Mouse (Mus musculus) cortical plate, adult 2 months (tissue): ENCODE results near the gene Dab1.

Source experiments
- CTCF ChIP-seq: fragments of 200-500 bp; IDR thresholded peaks from 2 replicates; pipeline ENCODE4 v1.5.1; 2011; ENCODE audit warnings: mild to moderate bottlenecking, control low read depth, low read length; ENCODE audit not compliant: insufficient read depth; ENCODE audit errors: extremely low read depth
- POLR2A ChIP-seq: fragments of 200-500 bp; IDR thresholded peaks from 2 replicates; pipeline ENCODE4 v1.6.1; 2011; ENCODE audit warnings: mild to moderate bottlenecking, low read length, control low read depth; ENCODE audit not compliant: insufficient read depth; ENCODE audit errors: extremely low read depth

DNA sequence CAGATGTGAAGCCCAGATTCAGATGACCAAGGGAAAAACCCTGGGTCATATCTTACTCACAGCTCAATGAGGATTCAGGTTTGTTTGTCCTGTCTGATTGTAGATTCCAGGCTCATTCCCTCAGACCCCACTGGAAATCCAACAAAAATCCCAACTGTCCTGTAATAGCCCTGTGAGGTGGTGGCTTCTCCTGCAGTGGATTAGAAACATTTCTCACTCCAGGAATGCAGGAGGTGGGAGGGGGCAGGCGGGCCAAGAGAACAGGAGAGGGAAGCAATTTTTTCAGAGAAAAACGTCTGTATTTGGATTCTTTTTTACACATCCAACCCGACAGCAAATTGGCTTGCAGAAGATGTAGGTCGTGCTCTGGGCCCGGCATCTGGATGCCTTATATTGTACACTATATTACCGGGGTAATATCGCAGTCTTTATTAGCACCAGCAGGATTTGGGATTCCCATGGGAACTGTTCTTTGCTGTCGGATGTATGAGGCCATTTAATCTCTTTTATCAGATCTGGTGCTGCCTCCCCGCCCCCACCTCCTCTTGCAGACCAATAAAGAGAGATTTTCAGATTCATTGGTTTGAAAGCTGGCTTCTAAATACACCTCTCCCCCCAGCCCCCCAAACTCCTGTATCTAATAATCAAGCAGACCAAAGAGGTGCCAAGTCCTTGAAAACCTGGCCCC is 29.2 kb downstream of the Dab1 start:
- no peak for TF ChIP-seq CTCF
- TF ChIP-seq POLR2A: no peak
